Mouse (Mus musculus) lung, postnatal 0 days (tissue): ENCODE results near the gene Fam229a. TPM values are rescaled to one million over a fixed set of nuclear protein-coding genes. Genes with fewer than 3 reads are reported as not detected.

Experiments
- ATAC-seq: fragments of 200-750 bp; cut with Nextera tagmentation; 2 replicates; pipeline ENCODE4 v1.8.0; 2017; ENCODE audit warnings: moderate library complexity
- DNase-seq: peaks from one replicate; pipeline ENCODE4 v3.0.0-alpha.2; 2016; ENCODE audit warnings: low spot score
- H3K27ac ChIP-seq: fragments of 300-500 bp; sonication (generic); 2 replicates; pipeline ENCODE4 v1.5.1; 2014; ENCODE audit warnings: antibody characterized with exemption, mild to moderate bottlenecking, low read length, mixed read lengths
- H3K27me3 ChIP-seq: fragments of 300-500 bp; sonication (generic); replicated peaks from 2 replicates; pipeline ENCODE4 v1.6.1; 2014; ENCODE audit warnings: low read length, mixed read lengths; ENCODE audit not compliant: insufficient read depth
- H3K36me3 ChIP-seq: fragments of 300-500 bp; sonication (generic); 2 replicates; pipeline ENCODE4 v1.6.1; 2014; ENCODE audit warnings: low read length, mixed read lengths; ENCODE audit not compliant: insufficient read depth
- H3K4me1 ChIP-seq: fragments of 300-500 bp; sonication (generic); 2 replicates; pipeline ENCODE4 v1.6.1; 2014; ENCODE audit warnings: antibody characterized with exemption, low read depth, low read length, mixed read lengths; ENCODE audit not compliant: insufficient read depth
- H3K4me2 ChIP-seq: fragments of 300-500 bp; sonication (generic); replicated peaks from 2 replicates; pipeline ENCODE4 v1.6.1; 2014; ENCODE audit warnings: low read depth, mild to moderate bottlenecking, low read length, moderate library complexity, mixed read lengths
- H3K4me3 ChIP-seq: fragments of 300-500 bp; sonication (generic); 2 replicates; pipeline ENCODE4 v1.5.1; 2014; ENCODE audit warnings: low read depth, low read length
- H3K9ac ChIP-seq: fragments of 300-500 bp; sonication (generic); replicated peaks from 2 replicates; pipeline ENCODE4 v1.6.1; 2014; ENCODE audit warnings: low read depth, mild to moderate bottlenecking
- H3K9me3 ChIP-seq: fragments of 300-500 bp; sonication (generic); 2 replicates; pipeline ENCODE4 v1.6.1; 2016; ENCODE audit warnings: low read length, mixed read lengths
- CTCF ChIP-seq: IDR thresholded peaks from 2 replicates; pipeline ENCODE4 v1.5.1; 2016; ENCODE audit warnings: antibody characterized with exemption, mild to moderate bottlenecking
- EP300 ChIP-seq: IDR thresholded peaks from 2 replicates; pipeline ENCODE4 v1.6.1; 2016; ENCODE audit warnings: antibody characterized with exemption, mild to moderate bottlenecking, control low read depth
- WGBS: fragments of 180-500 bp; shearing (Covaris S2); extraction: QIAGEN DNeasy Blood & Tissue Kit; methylation state at CpG from one replicate; pipeline ENCODE4 v1.1.7; 2014; 5-methylcytosine and 5-hydroxymethylcytosine counted together
- polyA plus RNA-seq: library from polyadenylated mRNA; unstranded; fragments of >200 nt; fragmentation: Nextera tagmentation; extraction: Ambion mirVana; gene quantifications from 2 replicates; pipeline ENCODE4 v1.2.1, GENCODE M21; 2015

The Fam229a gene
- polyA plus RNA-seq, 1 experiment from 2014 or later: 2.5 TPM

DNA sequence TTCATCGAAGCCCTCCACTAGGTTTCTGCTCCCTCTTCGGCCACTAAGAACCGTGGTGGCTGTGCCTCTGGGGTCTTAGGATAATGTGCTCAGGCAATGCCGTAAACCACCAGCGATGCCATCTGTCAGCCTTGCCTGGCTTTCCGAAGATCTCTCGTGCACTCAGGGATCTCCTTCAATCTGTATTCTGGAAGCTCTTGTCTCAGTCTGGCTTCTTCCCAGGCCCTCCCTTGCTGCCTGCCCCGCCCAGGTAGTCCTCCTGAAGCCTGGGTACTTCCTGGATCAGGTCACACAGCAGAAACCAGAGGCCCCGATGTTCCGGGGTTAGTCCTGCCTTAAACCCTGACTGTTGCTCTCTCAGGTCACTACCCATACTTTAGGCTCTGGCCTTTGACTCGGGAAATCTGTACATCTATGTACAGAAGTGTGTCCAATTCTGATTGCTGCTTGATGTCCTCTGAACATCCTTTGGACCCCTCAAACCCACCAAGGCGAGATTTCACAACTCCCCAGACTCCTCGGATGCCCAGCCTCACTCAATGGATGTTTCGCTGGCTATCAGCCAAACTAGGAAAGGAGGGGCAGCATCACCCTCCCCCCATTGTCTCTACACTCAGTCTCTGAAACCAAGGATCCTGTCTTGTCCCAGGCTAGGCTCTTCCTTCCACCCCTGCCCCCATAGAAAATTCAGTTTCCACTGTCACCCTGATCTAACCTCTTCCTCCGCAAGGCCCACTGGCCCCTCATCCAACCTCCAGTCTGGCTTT lies 18.0 kb downstream of the Fam229a start:
- Histone ChIP-seq H3K4me1 (no peaks in the 10 kb centered on the region), H3K27me3 (no peaks in the 10 kb centered on the region), H3K4me2 (no peak overlapping the region), H3K9me3 (no peaks in the 10 kb centered on the region), H3K36me3 (no peaks in the 10 kb centered on the region), H3K27ac (0 out of 2 replicates have a peak overlapping the region, but pooled peaks have one; percentile 47), H3K4me3 (no peak overlapping the region), H3K9ac (no peak overlapping the region)
- ATAC-seq: no peak
- DNase-seq: peak; percentile 45
- WGBS: 48% methylated on average over 15 of the region's 15 CpGs
- no peak for TF ChIP-seq CTCF
- TF ChIP-seq EP300: no peak

DNA sequence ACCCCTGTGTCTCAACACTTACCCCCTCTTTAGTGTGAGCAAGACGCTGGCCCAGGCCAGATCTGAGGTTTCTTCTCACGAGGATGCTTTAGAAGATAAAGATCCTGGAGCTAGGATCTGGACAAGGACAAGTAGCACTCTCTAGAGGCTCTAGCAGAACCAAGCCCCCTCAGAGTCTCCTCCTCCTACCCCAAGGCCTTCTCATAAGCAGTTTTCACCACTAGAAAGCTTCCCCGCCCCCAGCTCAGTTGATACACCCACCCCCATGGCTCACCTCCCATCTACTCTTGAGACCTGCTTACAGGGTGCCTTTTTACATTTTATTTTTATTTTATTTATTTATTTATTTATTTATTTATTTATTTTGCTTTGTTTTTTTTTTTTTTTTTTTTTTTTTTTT lies 18.7 kb downstream of the Fam229a start:
- H3K27me3 ChIP-seq: no peaks in the 10 kb centered on the region
- H3K4me3 ChIP-seq: no peak overlapping the region
- ATAC-seq: no peak
- H3K36me3 ChIP-seq: no peaks in the 10 kb centered on the region
- 67% methylated on average over 3 of the region's 3 CpGs for WGBS
- no peak overlapping the region for H3K9ac ChIP-seq
- no peak overlapping the region for H3K4me2 ChIP-seq
- no peak for TF ChIP-seq CTCF
- no peak for TF ChIP-seq EP300
- no peaks in the 10 kb centered on the region for H3K9me3 ChIP-seq
- no peak for DNase-seq
- H3K27ac ChIP-seq: no peak overlapping the region
- H3K4me1 ChIP-seq: no peaks in the 10 kb centered on the region

DNA sequence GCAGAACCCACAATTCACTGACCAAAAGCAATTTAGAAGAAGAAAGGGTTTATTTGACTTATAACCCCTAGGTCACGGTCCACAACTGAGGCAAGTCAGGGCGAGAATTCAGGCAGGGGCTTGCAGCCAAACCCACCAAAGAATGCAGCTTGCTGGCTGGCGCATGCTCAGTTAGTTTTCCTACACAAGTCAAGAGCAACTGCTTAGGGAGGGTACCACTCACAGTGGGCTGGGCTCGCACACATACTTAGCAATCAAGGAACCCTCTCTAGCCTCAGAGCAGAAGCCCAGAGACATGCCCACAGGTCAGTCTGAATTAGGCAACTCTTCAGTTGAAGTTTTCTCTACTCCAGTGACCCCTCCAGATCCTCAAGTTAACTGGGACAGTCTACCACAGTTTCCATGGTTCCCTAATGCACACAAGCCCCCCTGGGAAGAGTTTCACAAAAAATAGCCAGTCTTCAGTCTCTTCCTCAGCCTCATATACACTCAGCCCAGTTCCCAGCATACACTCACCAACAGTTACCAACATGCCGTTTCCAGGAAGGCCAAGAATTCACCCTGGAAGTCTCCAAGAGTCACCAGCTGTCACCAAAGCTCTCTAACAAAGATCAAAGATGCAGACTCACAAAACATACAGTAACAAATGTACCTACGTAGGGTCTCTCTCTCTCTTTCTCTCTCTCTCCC lies 19.9 kb downstream of the Fam229a start:
- Histone ChIP-seq H3K9me3 (no peaks in the 10 kb centered on the region), H3K27me3 (no peaks in the 10 kb centered on the region), H3K27ac (no peak overlapping the region), H3K4me2 (no peak overlapping the region), H3K36me3 (no peaks in the 10 kb centered on the region), H3K4me3 (no peak overlapping the region), H3K4me1 (no peaks in the 10 kb centered on the region), H3K9ac (no peak overlapping the region)
- 59% methylated on average over 6 of the region's 6 CpGs for WGBS
- no peak for TF ChIP-seq CTCF
- TF ChIP-seq EP300: no peak
- ATAC-seq: no peak
- peak; percentile 71 for DNase-seq

DNA sequence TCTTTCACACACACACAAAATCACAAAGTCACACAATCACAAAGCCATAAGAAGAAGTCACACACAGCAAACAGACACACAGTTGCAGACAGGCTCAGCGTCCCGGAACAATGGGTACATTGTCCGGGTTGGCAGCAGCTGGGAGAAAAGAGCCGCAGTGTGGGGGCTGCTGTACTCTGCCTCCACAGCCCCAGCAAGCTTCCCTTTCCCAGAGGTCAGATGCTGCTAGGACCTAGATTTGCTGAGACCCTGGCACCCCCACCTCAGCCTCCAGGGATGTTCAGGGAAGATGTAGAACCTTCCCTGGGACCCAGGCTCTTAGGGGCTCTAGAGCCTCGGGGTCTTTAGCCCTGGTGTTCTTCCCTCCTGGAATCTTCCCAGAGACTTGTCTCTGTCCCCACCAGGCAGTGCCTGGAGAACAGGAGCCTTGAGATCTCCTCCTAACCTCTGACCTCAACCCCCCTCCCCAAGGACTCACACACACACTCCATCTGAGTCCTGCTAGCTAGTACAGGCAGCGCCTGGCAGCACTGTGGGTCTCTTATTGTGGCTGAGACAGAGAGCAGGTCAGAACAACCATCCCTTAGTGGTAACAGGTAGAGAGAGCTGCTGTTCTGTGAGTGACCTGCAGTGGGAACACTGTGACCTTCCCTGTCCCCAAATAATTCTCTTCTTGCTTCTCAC lies 20.6 kb downstream of the Fam229a start:
- H3K36me3 ChIP-seq: no peaks in the 10 kb centered on the region
- 44% methylated on average over 6 of the region's 6 CpGs for WGBS
- no peak for TF ChIP-seq EP300
- TF ChIP-seq CTCF: no peak
- H3K9me3 ChIP-seq: no peaks in the 10 kb centered on the region
- H3K4me1 ChIP-seq: no peaks in the 10 kb centered on the region
- H3K27ac ChIP-seq: no peak overlapping the region
- H3K9ac ChIP-seq: no peak overlapping the region
- H3K4me3 ChIP-seq: no peak overlapping the region
- ATAC-seq (no peak), DNase-seq (no peak)
- no peak overlapping the region for H3K4me2 ChIP-seq
- H3K27me3 ChIP-seq: no peaks in the 10 kb centered on the region

DNA sequence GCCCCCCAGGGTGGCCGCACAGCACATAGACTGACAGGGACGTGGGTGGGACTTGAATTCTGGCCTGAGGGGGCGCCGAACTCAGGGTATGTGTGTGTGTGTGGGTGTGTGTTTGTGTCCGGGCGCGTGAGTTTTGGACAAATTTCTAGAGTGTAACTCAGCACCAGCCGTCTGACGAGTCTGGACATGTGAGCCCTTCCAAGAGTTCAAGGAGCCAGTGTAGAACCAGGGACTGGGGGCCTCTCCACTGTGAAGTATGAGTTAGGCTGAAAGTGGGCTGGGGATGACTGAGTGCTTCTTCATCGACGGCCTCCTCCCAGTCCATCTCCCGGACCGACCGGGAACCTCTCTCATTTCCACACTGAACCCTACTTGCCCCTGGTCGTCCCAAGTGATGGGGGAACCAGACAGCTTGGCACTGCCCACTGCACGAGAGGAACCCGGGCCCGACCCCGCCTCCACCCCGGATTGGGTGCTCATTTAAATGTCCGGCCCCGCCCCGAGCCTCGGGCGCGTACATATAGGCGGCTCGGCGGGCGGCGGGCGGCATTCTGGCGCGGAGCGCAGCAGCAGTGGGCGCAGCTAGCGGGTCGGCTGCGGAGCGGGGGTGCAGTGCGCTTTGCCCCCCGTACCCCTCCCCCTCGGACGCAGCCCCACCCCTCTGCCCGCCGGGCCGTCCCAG lies 22.2 kb downstream of the Fam229a start, which contains the start of gene Marcksl1:
Gene Marcksl1 (plus strand): TSS at position 496 of the 682 bp plus-strand sequence.
- Histone ChIP-seq H3K4me1 (no peaks in the 10 kb centered on the region), H3K27ac (peak within 1 kb of the TSS; percentile 80), H3K36me3 (no peaks in the 10 kb centered on the region), H3K9ac (peak within 1 kb of the TSS; percentile 87), H3K4me2 (peak within 1 kb of the TSS; percentile 98), H3K9me3 (no peaks in the 10 kb centered on the region), H3K4me3 (peak within 1 kb of the TSS; percentile 91), H3K27me3 (no peaks in the 10 kb centered on the region)
- DNase-seq (peak; percentile 93), ATAC-seq (peak; percentile 90)
- no peak for TF ChIP-seq EP300
- peak; percentile 32; the same call in 1 of the 2 replicates for TF ChIP-seq CTCF
- 8% methylated on average over 36 of the region's 47 CpGs for WGBS
